Mouse (Mus musculus) C2C12 (cell line): ENCODE data around the gene Cyp2c50. TPM values are rescaled to one million over a fixed set of nuclear protein-coding genes. Genes with fewer than 3 reads are reported as not detected.
"Not testable (repeated sequence)": the region's sequence is repeated elsewhere in the genome, so short reads cannot be mapped to it uniquely, and the experiment has no call there.

Experiments
- H3K27me3 ChIP-seq: one replicate; pipeline ENCODE4 v1.6.1; 2011; ENCODE audit not compliant: control insufficient read depth, insufficient read depth, insufficient read length
- H3K36me3 ChIP-seq: one replicate; pipeline ENCODE4 v1.6.1; 2011; ENCODE audit not compliant: control insufficient read depth, insufficient read depth
- H3K4me3 ChIP-seq: one replicate; pipeline ENCODE4 v1.5.1; 2011; ENCODE audit warnings: mild to moderate bottlenecking, control low read depth; ENCODE audit not compliant: poor library complexity, insufficient read depth, severe bottlenecking
- H3K79me2 ChIP-seq: one replicate; pipeline ENCODE4 v1.6.1; 2011; ENCODE audit not compliant: control insufficient read depth, insufficient read depth
- H3K79me3 ChIP-seq: one replicate; pipeline ENCODE4 v1.6.1; 2011; ENCODE audit warnings: low read depth, control low read depth
- H3ac ChIP-seq: one replicate; pipeline ENCODE3; 2011; ENCODE audit warnings: low read depth; ENCODE audit not compliant: control insufficient read depth, insufficient read length
- CEBPB ChIP-seq: IDR thresholded peaks from one replicate; pipeline ENCODE4 v1.6.1; 2011; ENCODE audit warnings: low read depth, mild to moderate bottlenecking, control low read depth, moderate library complexity
- CTCF ChIP-seq: IDR thresholded peaks from one replicate; pipeline ENCODE4 v1.5.1; 2011; ENCODE audit not compliant: control insufficient read depth, insufficient read depth, insufficient read length
- FOSL1 ChIP-seq: IDR thresholded peaks from one replicate; pipeline ENCODE4 v1.8.0; 2011; ENCODE audit warnings: mild to moderate bottlenecking, low read length; ENCODE audit not compliant: poor library complexity, insufficient read depth, severe bottlenecking
- MAX ChIP-seq: IDR thresholded peaks from one replicate; pipeline ENCODE4 v1.6.1; 2011; ENCODE audit warnings: mild to moderate bottlenecking, control low read depth
- MYOD1 ChIP-seq: IDR thresholded peaks from one replicate; pipeline ENCODE4 v1.6.1; 2011; ENCODE audit warnings: low read depth; ENCODE audit not compliant: control insufficient read depth, insufficient read length
- MYOG ChIP-seq: IDR thresholded peaks from one replicate; pipeline ENCODE4 v1.6.1; 2011; ENCODE audit not compliant: control insufficient read depth, insufficient read length; ENCODE audit errors: extremely low read depth
- USF1 ChIP-seq: IDR thresholded peaks from one replicate; pipeline ENCODE4 v1.6.1; 2011; ENCODE audit warnings: low read depth, mild to moderate bottlenecking, control low read depth, moderate library complexity
- long read RNA-seq, 2 experiments: library from polyadenylated mRNA; unstranded; transcript quantifications; one replicate each; pipeline ENCODE4 v2.0.0; 2019 to 2020
- polyA plus RNA-seq: library from polyadenylated mRNA; unstranded; fragments of >200 nt; fragmentation: generic; extraction: Trizol; gene quantifications from one replicate; pipeline ENCODE4 v1.2.1, GENCODE M21; 2012; ENCODE audit warnings: missing spikeins

Gene Cyp2c50
- polyA plus RNA-seq: not detected
- long read RNA-seq, experiment 1: 0 reads
- long read RNA-seq, experiment 2: 0 reads

GRCm38 (mm10) chr19:40089421-40089820 lies at the start of gene Cyp2c50:
Cyp2c50 (plus strand) TSS chr19:40089688.
- not testable (repeated sequence) for H3K79me3 ChIP-seq, H3ac ChIP-seq, H3K4me3 ChIP-seq, H3K79me2 ChIP-seq, H3K36me3 ChIP-seq, H3K27me3 ChIP-seq

- H3ac ChIP-seq: no peak within 1 kb of the TSS
- TF ChIP-seq CTCF: no peak
- no peak for TF ChIP-seq MAX
- no peak for TF ChIP-seq MYOD1
- no peak for TF ChIP-seq USF1
- TF ChIP-seq FOSL1: no peak
- TF ChIP-seq MYOG: no peak
- no peak for TF ChIP-seq CEBPB
- H3K4me3 ChIP-seq: no peak within 1 kb of the TSS
- H3K27me3 ChIP-seq: no peaks in the 10 kb centered on the region
- no peaks in the 10 kb centered on the region for H3K36me3 ChIP-seq
- no peaks in the 10 kb centered on the region for H3K79me3 ChIP-seq
- no peaks in the 10 kb centered on the region for H3K79me2 ChIP-seq
Observed at GRCm38 (mm10) chr19:40073701-40074100, 15.8 kb upstream of the Cyp2c50 start, which contains the start of gene Cyp2c54. Cyp2c54 (minus strand) TSS chr19:40073827.

- Histone ChIP-seq H3K27me3 (no peaks in the 10 kb centered on the region), H3K79me3 (no peaks in the 10 kb centered on the region), H3K4me3 (no peak overlapping the region), H3K36me3 (no peaks in the 10 kb centered on the region), H3ac (no peak overlapping the region), H3K79me2 (no peaks in the 10 kb centered on the region)
- TF ChIP-seq CTCF: no peak
- TF ChIP-seq CEBPB: no peak
- TF ChIP-seq MYOG: no peak
- no peak for TF ChIP-seq USF1
- TF ChIP-seq MAX: no peak
- TF ChIP-seq FOSL1: no peak
- TF ChIP-seq MYOD1: no peak
Observed at GRCm38 (mm10) chr19:40088381-40088780, 1.1 kb upstream of the Cyp2c50 start.

- TF ChIP-seq USF1 (no peak), FOSL1 (no peak), MAX (no peak), CTCF (no peak), MYOG (no peak), CEBPB (no peak), MYOD1 (no peak)
- Histone ChIP-seq H3K27me3 (no peaks in the 10 kb centered on the region), H3K79me2 (no peaks in the 10 kb centered on the region), H3K79me3 (no peaks in the 10 kb centered on the region), H3K36me3 (no peaks in the 10 kb centered on the region), H3ac (no peak overlapping the region), H3K4me3 (no peak overlapping the region)
Observed at GRCm38 (mm10) chr19:40091111-40091510, 1.6 kb downstream of the Cyp2c50 start.

GRCm38 (mm10) chr19:40119624-40120023 lies 30.1 kb downstream of the Cyp2c50 start:
- not testable (repeated sequence) for H3K27me3 ChIP-seq, H3ac ChIP-seq, H3K4me3 ChIP-seq, H3K79me2 ChIP-seq, H3K36me3 ChIP-seq, H3K79me3 ChIP-seq

- H3K27me3 ChIP-seq, H3K79me2 ChIP-seq, H3K36me3 ChIP-seq, H3ac ChIP-seq, H3K79me3 ChIP-seq, H3K4me3 ChIP-seq: not testable (repeated sequence)
Observed at GRCm38 (mm10) chr19:40125165-40125564, 35.7 kb downstream of the Cyp2c50 start.

- H3K4me3 ChIP-seq, H3K36me3 ChIP-seq, H3K27me3 ChIP-seq, H3ac ChIP-seq, H3K79me2 ChIP-seq, H3K79me3 ChIP-seq: not testable (repeated sequence)
Observed at GRCm38 (mm10) chr19:40126996-40127395, 37.5 kb downstream of the Cyp2c50 start.

Other genes starting within 250 kb of the Cyp2c50 start
- gene Cyp2c69, start 202.9 kb upstream of the Cyp2c50 start, polyA plus RNA-seq: not detected
- not detected for gene Cyp2c37, start 97.3 kb upstream of the Cyp2c50 start, polyA plus RNA-seq
- not detected for gene Cyp2c54, start 15.9 kb upstream of the Cyp2c50 start, polyA plus RNA-seq
- gene Cyp2c70, start 97.6 kb downstream of the Cyp2c50 start, polyA plus RNA-seq: not detected
- 198 TPM for gene Pdlim1, start 182.2 kb downstream of the Cyp2c50 start, polyA plus RNA-seq